Mouse (Mus musculus): ENCODE measurements around the gene Pars2. TPM values are rescaled to one million over a fixed set of nuclear protein-coding genes. Genes with fewer than 3 reads are reported as not detected.

Pars2 gene
- 14.5 and 15.0 TPM in 2 replicates for polyA plus RNA-seq (2015; fragmentation: Nextera tagmentation; extraction: Ambion mirVana)

GRCm38 (mm10) chr4:106650833-106651527 is at the start of gene Pars2:
Gene Pars2, plus strand, starts transcription at chr4:106651069.
- Histone ChIP-seq H3K36me3 (peaks cover 13% of the 10 kb centered on the region; the same call in 1 of the 2 replicates), H3K9me3 (no peaks in the 10 kb centered on the region), H3K27me3 (replicated peaks) (no peaks in the 10 kb centered on the region), H3K9ac (peak within 1 kb of the TSS; percentile 73), H3K27ac (peak within 1 kb of the TSS; percentile 60), H3K4me1 (replicated peaks) (peaks cover 7% of the 10 kb centered on the region), H3K4me3 (replicated peaks) (peak within 1 kb of the TSS; percentile 71), H3K4me2 (replicated peaks) (peak within 1 kb of the TSS; percentile 89)
- WGBS: 4% methylated on average over 40 of the region's 40 CpGs
- ATAC-seq: peak; percentile 99

GRCm38 (mm10) chr4:106606639-106607554 is 44.0 kb upstream of the Pars2 start:
- Histone ChIP-seq H3K4me2 (replicated peaks) (peak overlapping the region; percentile 45), H3K9ac (no peak overlapping the region), H3K9me3 (no peaks in the 10 kb centered on the region), H3K4me3 (replicated peaks) (no peak overlapping the region), H3K27me3 (replicated peaks) (no peaks in the 10 kb centered on the region), H3K27ac (no peak overlapping the region), H3K4me1 (replicated peaks) (0 out of 2 replicates have a peak, but pooled peaks cover 4% of the 10 kb centered on the region), H3K36me3 (no peaks in the 10 kb centered on the region)
- ATAC-seq: peak; percentile 84
- 38% methylated on average over 18 of the region's 18 CpGs for WGBS

GRCm38 (mm10) chr4:106607905-106608304 is 43.0 kb upstream of the Pars2 start:
- Histone ChIP-seq H3K4me2 (replicated peaks) (no peak overlapping the region), H3K27me3 (replicated peaks) (no peaks in the 10 kb centered on the region), H3K4me1 (replicated peaks) (0 out of 2 replicates have a peak, but pooled peaks cover 4% of the 10 kb centered on the region), H3K36me3 (no peaks in the 10 kb centered on the region), H3K4me3 (replicated peaks) (no peak overlapping the region), H3K27ac (no peak overlapping the region), H3K9ac (no peak overlapping the region), H3K9me3 (no peaks in the 10 kb centered on the region)
- no peak for ATAC-seq
- WGBS: 96% methylated on average over 1 of the region's 1 CpGs

- Histone ChIP-seq H3K9me3 (no peaks in the 10 kb centered on the region), H3K4me1 (replicated peaks) (peaks cover 5% of the 10 kb centered on the region), H3K4me2 (replicated peaks) (no peak overlapping the region), H3K36me3 (no peaks in the 10 kb centered on the region), H3K27ac (no peak overlapping the region), H3K9ac (no peak overlapping the region), H3K27me3 (replicated peaks) (no peaks in the 10 kb centered on the region), H3K4me3 (replicated peaks) (no peak overlapping the region)
- ATAC-seq: no peak
- 77% methylated on average over 8 of the region's 8 CpGs for WGBS
Observed at GRCm38 (mm10) chr4:106613105-106613504, 37.8 kb upstream of the Pars2 start.

- Histone ChIP-seq H3K27ac (no peak overlapping the region), H3K9ac (no peak overlapping the region), H3K36me3 (no peaks in the 10 kb centered on the region), H3K9me3 (no peaks in the 10 kb centered on the region), H3K4me2 (replicated peaks) (no peak overlapping the region), H3K27me3 (replicated peaks) (no peaks in the 10 kb centered on the region), H3K4me3 (replicated peaks) (no peak overlapping the region), H3K4me1 (replicated peaks) (peaks cover 5% of the 10 kb centered on the region)
- ATAC-seq: no peak
- 64% methylated on average over 3 of the region's 3 CpGs for WGBS
Observed at GRCm38 (mm10) chr4:106613560-106613959, 37.3 kb upstream of the Pars2 start.

- peak; percentile 43; the same call in 1 of the 2 replicates for ATAC-seq
- no peaks in the 10 kb centered on the region for H3K9me3 ChIP-seq
Observed at GRCm38 (mm10) chr4:106614180-106614797, 36.6 kb upstream of the Pars2 start.

GRCm38 (mm10) chr4:106614881-106615280 is 36.0 kb upstream of the Pars2 start:
- no peak overlapping the region for H3K4me3 ChIP-seq (replicated peaks)
- H3K9ac ChIP-seq: no peak overlapping the region
- H3K27me3 ChIP-seq (replicated peaks): no peaks in the 10 kb centered on the region
- 82% methylated on average over 9 of the region's 9 CpGs for WGBS
- no peaks in the 10 kb centered on the region for H3K9me3 ChIP-seq
- H3K27ac ChIP-seq: no peak overlapping the region
- H3K4me1 ChIP-seq (replicated peaks): peaks cover 5% of the 10 kb centered on the region
- H3K36me3 ChIP-seq: no peaks in the 10 kb centered on the region
- ATAC-seq: no peak
- H3K4me2 ChIP-seq (replicated peaks): no peak overlapping the region

More at GRCm38 (mm10) chr4:106614180-106614797, 36.6 kb upstream of the Pars2 start:
- Histone ChIP-seq H3K4me2 (replicated peaks) (no peak overlapping the region), H3K4me3 (replicated peaks) (no peak overlapping the region), H3K9ac (no peak overlapping the region), H3K36me3 (no peaks in the 10 kb centered on the region), H3K27ac (no peak overlapping the region), H3K4me1 (replicated peaks) (peaks cover 5% of the 10 kb centered on the region), H3K27me3 (replicated peaks) (no peaks in the 10 kb centered on the region)
- 47% methylated on average over 7 of the region's 7 CpGs for WGBS

- Histone ChIP-seq H3K27me3 (replicated peaks) (no peaks in the 10 kb centered on the region), H3K36me3 (no peaks in the 10 kb centered on the region), H3K9ac (no peak overlapping the region), H3K4me2 (replicated peaks) (no peak overlapping the region), H3K9me3 (no peaks in the 10 kb centered on the region), H3K4me1 (replicated peaks) (peaks cover 5% of the 10 kb centered on the region), H3K4me3 (replicated peaks) (no peak overlapping the region), H3K27ac (no peak overlapping the region)
- WGBS: 77% methylated on average over 12 of the region's 12 CpGs
- ATAC-seq: no peak
Observed at GRCm38 (mm10) chr4:106615637-106616036, 35.2 kb upstream of the Pars2 start.

- 1% methylated on average over 19 of the region's 19 CpGs for WGBS
- Histone ChIP-seq H3K36me3 (no peaks in the 10 kb centered on the region), H3K4me2 (replicated peaks) (peak within 1 kb of the TSS; percentile 66), H3K9ac (no peak within 1 kb of the TSS), H3K4me1 (replicated peaks) (peaks cover 9% of the 10 kb centered on the region), H3K4me3 (replicated peaks) (peak within 1 kb of the TSS; percentile 20), H3K27me3 (replicated peaks) (peaks cover 3% of the 10 kb centered on the region), H3K27ac (no peak within 1 kb of the TSS), H3K9me3 (no peaks in the 10 kb centered on the region)
- ATAC-seq: no peak
Observed at GRCm38 (mm10) chr4:106617056-106617455, 33.8 kb upstream of the Pars2 start, which contains the start of gene Lexm. Gene Lexm, minus strand, starts transcription at chr4:106617241.

GRCm38 (mm10) chr4:106618898-106619297 is 32.0 kb upstream of the Pars2 start:
- peak; percentile 14; the same call in 1 of the 2 replicates for ATAC-seq
- peaks cover 22% of the 10 kb centered on the region for H3K27me3 ChIP-seq (replicated peaks)
- H3K4me3 ChIP-seq (replicated peaks): no peak overlapping the region
- WGBS: 81% methylated on average over 4 of the region's 4 CpGs
- H3K27ac ChIP-seq: no peak overlapping the region
- H3K9ac ChIP-seq: no peak overlapping the region
- H3K36me3 ChIP-seq: no peaks in the 10 kb centered on the region
- H3K9me3 ChIP-seq: no peaks in the 10 kb centered on the region
- no peak overlapping the region for H3K4me2 ChIP-seq (replicated peaks)
- peaks cover 14% of the 10 kb centered on the region for H3K4me1 ChIP-seq (replicated peaks)

- no peaks in the 10 kb centered on the region for H3K36me3 ChIP-seq
- H3K4me1 ChIP-seq (replicated peaks): peaks cover 14% of the 10 kb centered on the region
- H3K4me3 ChIP-seq (replicated peaks): no peak overlapping the region
- H3K27ac ChIP-seq: peak overlapping the region; percentile 74
- peaks cover 27% of the 10 kb centered on the region for H3K27me3 ChIP-seq (replicated peaks)
- peak overlapping the region; percentile 54 for H3K4me2 ChIP-seq (replicated peaks)
- 63% methylated on average over 3 of the region's 3 CpGs for WGBS
- 0 out of 2 replicates have a peak overlapping the region, but pooled peaks have one; percentile 18 for H3K9ac ChIP-seq
- no peaks in the 10 kb centered on the region for H3K9me3 ChIP-seq
- ATAC-seq: peak; percentile 85
Observed at GRCm38 (mm10) chr4:106621428-106621827, 29.4 kb upstream of the Pars2 start.

GRCm38 (mm10) chr4:106622030-106622493 is 28.8 kb upstream of the Pars2 start, which contains the start of gene Ttc22:
Gene Ttc22, plus strand, starts transcription at chr4:106622432.
- Histone ChIP-seq H3K9me3 (no peaks in the 10 kb centered on the region), H3K4me3 (replicated peaks) (peak within 1 kb of the TSS; percentile 27), H3K4me2 (replicated peaks) (peak within 1 kb of the TSS; percentile 54), H3K9ac (peak within 1 kb of the TSS; percentile 18), H3K36me3 (no peaks in the 10 kb centered on the region), H3K4me1 (replicated peaks) (peaks cover 11% of the 10 kb centered on the region), H3K27me3 (replicated peaks) (peaks cover 27% of the 10 kb centered on the region), H3K27ac (peak within 1 kb of the TSS; percentile 74)
- peak; percentile 87 for ATAC-seq
- 12% methylated on average over 16 of the region's 16 CpGs for WGBS
